Mouse (Mus musculus): ENCODE measurements around the gene Ovol2. TPM values are rescaled to one million over a fixed set of nuclear protein-coding genes. Genes with fewer than 3 reads are reported as not detected.

Ovol2 gene
- total RNA-seq (2021), result 10 to 100 TPM; 10.5 to 11.6 TPM
- long read RNA-seq, experiment 1, partial matches to known transcripts, result 5 of 10 reads
- long read RNA-seq, experiment 1, other reads (novel, unspliced or antisense), result 2 of 10 reads
- long read RNA-seq, experiment 2, partial matches to known transcripts, result 5 of 6 reads
- long read RNA-seq, experiment 2, other reads (novel, unspliced or antisense), result 1 of 6 reads

- peak; percentile 9 to 34 for DNase-seq (ENCODE audit: extremely low spot score in 1 of 2, low spot score in 2 of 2)
These were observed at the start of gene Ovol2 for GRCm38 (mm10) chr2:144331401-144332302. Gene Ovol2 (minus strand): TSS chr2:144332146.

DNA sequence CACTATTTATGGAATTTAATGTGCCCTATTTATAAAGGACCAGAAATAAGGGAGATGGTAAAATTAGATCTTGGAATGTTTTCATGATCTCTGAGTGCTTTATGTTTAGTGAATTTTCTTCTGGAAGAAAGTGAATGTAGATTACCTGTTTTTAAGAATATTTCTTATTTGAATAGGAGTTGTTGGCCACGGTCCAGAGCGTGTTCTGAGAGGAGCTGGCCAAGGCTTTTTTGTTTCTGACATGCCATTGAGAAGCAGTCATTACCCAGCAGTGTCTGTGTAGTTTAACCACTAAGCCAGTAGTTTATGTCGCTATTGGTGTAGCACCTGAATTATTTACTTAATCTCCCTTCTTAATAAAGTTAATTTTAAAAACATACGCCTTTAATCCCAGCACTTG lies 49.8 kb upstream of the Ovol2 start:
- intact Hi-C loops (cut with DNase I), result no loop called here

More at GRCm38 (mm10) chr2:144331401-144332302, at the start of gene Ovol2:
- no peak; the same call in 1 of the 2 replicates for TF ChIP-seq CTCF (IDR thresholded peaks at IDR 0.05)
- peak within 1 kb of the TSS; percentile 67 for H3K4me3 ChIP-seq
- intact Hi-C loops (cut with DNase I), result no loop called here
- peak within 1 kb of the TSS; percentile 89 for H3K27ac ChIP-seq

GRCm38 (mm10) chr2:144381293-144381692 lies 49.3 kb upstream of the Ovol2 start:
- no peak for TF ChIP-seq CTCF (IDR thresholded peaks at IDR 0.05)
- intact Hi-C loops (cut with DNase I), result no loop called here
- no peak for DNase-seq (ENCODE audit: extremely low spot score in 1 of 2, low spot score in 2 of 2)
- peak overlapping the region; percentile 1; the same call in 1 of the 2 replicates for H3K27ac ChIP-seq
- H3K4me3 ChIP-seq, result no peak overlapping the region

More for the DNA sequence above, 49.8 kb upstream of the Ovol2 start:
- TF ChIP-seq CTCF (IDR thresholded peaks at IDR 0.05), result no peak
- no peak for DNase-seq (ENCODE audit: extremely low spot score in 1 of 2, low spot score in 2 of 2)
- peak overlapping the region; percentile 1; the same call in 1 of the 2 replicates for H3K27ac ChIP-seq
- H3K4me3 ChIP-seq, result no peak overlapping the region

- intact Hi-C loops (cut with DNase I), result no loop called here
- DNase-seq (ENCODE audit: extremely low spot score in 1 of 2, low spot score in 2 of 2), result no peak
- no peak for TF ChIP-seq CTCF (IDR thresholded peaks at IDR 0.05)
- Histone ChIP-seq H3K4me3 (no peak overlapping the region), H3K27ac (no peak overlapping the region)
These were observed 43.2 kb upstream of the Ovol2 start for GRCm38 (mm10) chr2:144375063-144375703.

DNA sequence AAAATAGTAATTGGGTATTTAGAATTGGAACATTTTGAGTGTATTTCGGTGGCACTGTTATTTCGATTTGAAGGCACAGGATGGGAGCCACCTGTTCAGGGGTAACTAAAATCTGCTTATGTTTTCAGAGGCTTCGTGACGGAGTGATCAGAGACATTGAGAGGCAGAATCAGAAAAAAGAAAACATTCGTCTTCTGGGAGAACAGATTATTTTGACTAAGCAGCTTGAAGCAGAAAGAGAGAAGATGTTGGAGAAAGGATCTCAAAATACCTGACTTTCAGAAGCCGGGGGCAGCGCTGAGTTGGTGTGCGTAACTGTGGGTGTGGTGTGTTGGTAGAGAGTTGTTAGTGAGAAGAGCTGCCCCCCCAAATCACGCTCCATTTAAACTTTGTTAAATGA lies 41.1 kb upstream of the Ovol2 start:
- H3K4me3 ChIP-seq, result no peak overlapping the region
- peak in 1 of 2 experiments; percentile 19 for DNase-seq (ENCODE audit: extremely low spot score in 1 of 2, low spot score in 2 of 2)
- H3K27ac ChIP-seq, result peak overlapping the region; percentile 24; the same call in 1 of the 2 replicates
- intact Hi-C loops (cut with DNase I), result no loop called here
- no peak for TF ChIP-seq CTCF (IDR thresholded peaks at IDR 0.05)

GRCm38 (mm10) chr2:144371566-144371965 lies 39.6 kb upstream of the Ovol2 start:
- intact Hi-C loops (cut with DNase I), result no loop called here
- no peak for TF ChIP-seq CTCF (IDR thresholded peaks at IDR 0.05)
- DNase-seq (ENCODE audit: extremely low spot score in 1 of 2, low spot score in 2 of 2), result no peak
- Histone ChIP-seq H3K27ac (no peak overlapping the region), H3K4me3 (no peak overlapping the region)

- Histone ChIP-seq H3K4me3 (peak overlapping the region; percentile 90), H3K27ac (peak overlapping the region; percentile 96)
- DNase-seq (ENCODE audit: extremely low spot score in 1 of 2, low spot score in 2 of 2), result no peak
- TF ChIP-seq CTCF (IDR thresholded peaks at IDR 0.05), result no peak
- intact Hi-C loops (cut with DNase I), result loop anchor here (2.0 kb wide), 2 partner anchors 71 to 89 kb away; no protein-coding TSS in a partner anchor
These were observed 37.6 kb upstream of the Ovol2 start for GRCm38 (mm10) chr2:144369511-144369910.

DNA sequence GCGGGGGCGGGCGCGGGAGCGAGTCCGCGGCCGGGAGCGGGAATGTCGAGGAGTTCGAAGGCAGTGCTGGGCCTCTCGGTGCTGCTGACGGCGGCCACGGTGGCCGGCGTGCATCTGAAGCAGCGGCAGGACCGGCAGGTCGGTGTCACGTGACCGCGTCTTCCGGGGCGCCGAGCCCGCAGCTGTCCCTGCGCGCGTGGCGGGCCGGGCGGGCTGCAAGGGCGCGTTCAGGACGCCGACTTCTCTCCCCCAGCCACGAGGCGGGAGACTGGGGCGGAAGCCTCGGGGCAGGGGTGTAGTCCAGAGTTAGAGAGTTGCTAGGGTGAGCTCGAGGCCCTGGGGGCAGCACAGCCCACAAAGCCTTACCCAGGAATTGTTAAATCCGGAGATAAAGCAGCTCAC lies 37.1 kb upstream of the Ovol2 start:
- peak overlapping the region; percentile 90 for H3K4me3 ChIP-seq
- DNase-seq (ENCODE audit: extremely low spot score in 1 of 2, low spot score in 2 of 2), result no peak
- intact Hi-C loops (cut with DNase I), result loop anchor here (2.0 kb wide), 2 partner anchors 70 to 90 kb away; no protein-coding TSS in a partner anchor
- peak overlapping the region; percentile 96 for H3K27ac ChIP-seq
- no peak for TF ChIP-seq CTCF (IDR thresholded peaks at IDR 0.05)

- intact Hi-C loops (cut with DNase I), result loop anchor here (2.0 kb wide), 2 partner anchors 70 to 90 kb away; no protein-coding TSS in a partner anchor
- Histone ChIP-seq H3K4me3 (peak within 1 kb of the TSS; percentile 90), H3K27ac (peak within 1 kb of the TSS; percentile 96)
- no peak for TF ChIP-seq CTCF (IDR thresholded peaks at IDR 0.05)
- DNase-seq (ENCODE audit: extremely low spot score in 1 of 2, low spot score in 2 of 2), result peak; percentile 91 to 93
These were observed 36.6 kb upstream of the Ovol2 start, which contains the start of the genes Kat14 and Pet117 for GRCm38 (mm10) chr2:144368400-144369019. Gene Kat14 (plus strand): TSS chr2:144368983. Gene Pet117 (plus strand): TSS chr2:144368996.

DNA sequence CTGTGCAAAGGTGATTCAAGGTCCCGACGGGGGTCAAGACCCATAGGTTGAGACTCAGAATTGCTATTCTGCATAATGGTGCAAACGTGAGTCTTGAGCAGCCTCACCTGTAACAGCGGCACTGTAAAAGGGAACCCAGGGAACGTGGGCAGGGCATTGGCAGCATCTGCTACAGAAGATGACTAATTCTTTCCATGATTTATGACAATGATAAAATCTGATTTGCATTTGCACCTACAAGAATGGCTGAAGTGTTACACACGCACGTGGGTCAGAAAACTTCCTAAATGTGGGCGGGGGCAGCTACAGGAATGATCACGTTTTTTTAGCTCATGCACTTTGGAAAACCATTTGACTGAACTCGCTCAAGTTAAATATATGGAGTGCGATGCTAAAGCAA lies 20.9 kb upstream of the Ovol2 start:
- intact Hi-C loops (cut with DNase I), result no loop called here
- peak in 1 of 2 experiments; percentile 28 for DNase-seq (ENCODE audit: extremely low spot score in 1 of 2, low spot score in 2 of 2)
- no peak overlapping the region for H3K27ac ChIP-seq
- no peak overlapping the region for H3K4me3 ChIP-seq
- TF ChIP-seq CTCF (IDR thresholded peaks at IDR 0.05), result no peak

GRCm38 (mm10) chr2:144348525-144348924 lies 16.6 kb upstream of the Ovol2 start:
- no peak for DNase-seq (ENCODE audit: extremely low spot score in 1 of 2, low spot score in 2 of 2)
- peak; percentile 14; the same call in 1 of the 2 replicates for TF ChIP-seq CTCF (IDR thresholded peaks at IDR 0.05)
- intact Hi-C loops (cut with DNase I), result no loop called here
- no peak overlapping the region for H3K4me3 ChIP-seq
- no peak overlapping the region for H3K27ac ChIP-seq

All from left cerebral cortex, adult 2 months (tissue).